Mouse (Mus musculus): ENCODE data around the gene Klhdc7b. TPM values are rescaled to one million over a fixed set of nuclear protein-coding genes. Genes with fewer than 3 reads are reported as not detected.
A peak's percentile ranks its signal among the peaks of the same experiment; 100 is the strongest.

The Klhdc7b gene
- total and polyA plus RNA-seq, 3 experiments: 0.05 TPM; not detected in 2

DNA sequence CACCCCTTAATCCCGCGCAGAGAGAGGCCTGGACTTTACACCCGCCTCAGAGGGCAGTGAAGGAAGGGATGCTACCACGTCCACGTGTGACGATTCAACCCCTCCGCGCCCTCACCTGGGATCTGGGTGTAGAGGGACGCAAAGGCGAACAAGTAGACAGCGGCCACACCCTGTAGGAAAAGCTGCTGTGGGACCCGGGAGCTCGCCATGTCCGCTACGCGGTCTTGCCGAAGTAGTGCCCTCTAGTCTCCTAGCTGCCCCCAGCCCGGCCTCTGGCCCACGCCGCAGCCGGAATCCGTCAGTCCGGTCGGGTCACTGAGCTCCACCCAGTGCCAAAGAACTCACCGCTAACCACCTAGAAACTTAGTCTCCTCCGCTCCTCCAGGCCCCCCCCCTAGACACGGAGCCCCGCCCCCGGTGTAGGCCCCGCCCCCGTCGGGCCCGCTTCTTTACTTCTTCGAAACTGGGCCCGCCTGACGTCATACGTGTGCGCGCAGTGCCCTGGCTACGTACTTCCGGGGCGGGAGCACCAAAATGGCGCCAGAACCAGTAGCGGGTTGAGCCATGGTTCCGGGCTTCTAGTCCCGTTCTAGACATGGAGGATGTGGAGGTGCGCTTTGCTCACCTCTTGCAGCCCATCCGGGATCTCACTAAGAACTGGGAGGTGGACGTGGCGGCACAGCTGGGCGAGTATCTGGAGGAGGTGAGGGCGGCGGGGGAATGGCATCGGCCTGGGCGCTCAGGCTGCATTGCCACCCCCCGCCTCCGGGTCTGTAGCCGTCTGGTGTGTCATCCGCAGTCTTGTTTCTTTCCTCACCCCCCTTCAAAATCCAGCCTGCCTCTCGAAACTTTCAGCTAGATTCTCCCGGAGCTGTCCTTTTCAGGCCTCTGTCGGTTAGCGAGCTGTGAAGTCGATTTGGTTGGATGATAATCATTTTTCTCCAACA, 29.2 kb upstream of the Klhdc7b start, which contains the start of the genes Lmf2 and Ncaph2:
Lmf2 (minus strand) TSS at position 419 of the 947 bp plus-strand sequence.
Ncaph2 (plus strand) TSS at position 479 of the 947 bp plus-strand sequence.
- peak within 1 kb of the TSS; percentile 78 for H3K4me3 ChIP-seq (ENCODE audit: low read depth, low read length)
- ATAC-seq (ENCODE audit: extremely low read depth, insufficient number of reproducible peaks, low FRiP score, poor library complexity, severe bottlenecking) (peak; percentile 79), DNase-seq (ENCODE audit: low spot score) (peak; percentile 96)
- H3K9me3 ChIP-seq (replicated peaks): no peaks in the 10 kb centered on the region
- peaks cover 74% of the 10 kb centered on the region for H3K36me3 ChIP-seq (replicated peaks)
- H3K27me3 ChIP-seq (ENCODE audit: insufficient read depth, low read length): no peaks in the 10 kb centered on the region
- no peak for TF ChIP-seq POLR2AphosphoS5 (IDR thresholded peaks at IDR 0.05; ENCODE audit: insufficient replicate concordance, low read depth, low read length)
- TF ChIP-seq TAL1 (conservative IDR thresholded peaks at IDR 0.05; ENCODE audit: low read depth, low read length): no peak
- TF ChIP-seq GATA2 (IDR thresholded peaks at IDR 0.05; ENCODE audit: borderline replicate concordance, low read depth, low read length): no peak
- no peak for TF ChIP-seq CTCF (IDR thresholded peaks at IDR 0.05; ENCODE audit: low read depth, low read length)
- no peak for TF ChIP-seq GATA1 (IDR thresholded peaks at IDR 0.05; ENCODE audit: borderline replicate concordance, low read length)
- H3K4me1 ChIP-seq (ENCODE audit: insufficient read depth, low read depth, low read length): peaks cover 44% of the 10 kb centered on the region

DNA sequence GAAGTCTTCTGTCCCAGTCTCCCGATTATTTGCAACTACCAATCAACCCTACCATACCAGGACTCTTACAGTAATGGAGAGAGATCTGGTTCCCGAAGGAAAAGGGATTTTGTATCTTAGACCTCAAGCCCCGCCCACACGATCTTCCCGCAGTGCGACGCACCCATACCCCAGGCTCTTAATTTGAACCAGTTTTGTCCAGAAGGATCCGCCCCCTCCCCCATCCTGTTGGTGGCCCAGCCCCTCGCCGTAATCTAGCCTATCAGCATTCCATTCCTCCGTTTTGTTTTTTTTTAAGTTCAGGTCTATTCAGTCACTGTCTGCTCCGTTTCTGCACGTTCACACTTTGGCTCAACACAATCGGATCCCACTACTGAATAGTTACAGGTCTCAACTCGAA, 28.3 kb upstream of the Klhdc7b start:
- H3K4me1 ChIP-seq (ENCODE audit: insufficient read depth, low read depth, low read length): peaks cover 44% of the 10 kb centered on the region
- DNase-seq (ENCODE audit: low spot score) (peak; percentile 78), ATAC-seq (ENCODE audit: extremely low read depth, insufficient number of reproducible peaks, low FRiP score, poor library complexity, severe bottlenecking) (peak; percentile 74)
- H3K4me3 ChIP-seq (ENCODE audit: low read depth, low read length): peak overlapping the region; percentile 78
- H3K9me3 ChIP-seq (replicated peaks): no peaks in the 10 kb centered on the region
- H3K27me3 ChIP-seq (ENCODE audit: insufficient read depth, low read length): no peaks in the 10 kb centered on the region
- TF ChIP-seq TAL1 (conservative IDR thresholded peaks at IDR 0.05; ENCODE audit: low read depth, low read length) (no peak), GATA2 (IDR thresholded peaks at IDR 0.05; ENCODE audit: borderline replicate concordance, low read depth, low read length) (no peak), CTCF (IDR thresholded peaks at IDR 0.05; ENCODE audit: low read depth, low read length) (no peak), POLR2AphosphoS5 (IDR thresholded peaks at IDR 0.05; ENCODE audit: insufficient replicate concordance, low read depth, low read length) (no peak), GATA1 (IDR thresholded peaks at IDR 0.05; ENCODE audit: borderline replicate concordance, low read length) (no peak)
- H3K36me3 ChIP-seq (replicated peaks): peaks cover 74% of the 10 kb centered on the region

DNA sequence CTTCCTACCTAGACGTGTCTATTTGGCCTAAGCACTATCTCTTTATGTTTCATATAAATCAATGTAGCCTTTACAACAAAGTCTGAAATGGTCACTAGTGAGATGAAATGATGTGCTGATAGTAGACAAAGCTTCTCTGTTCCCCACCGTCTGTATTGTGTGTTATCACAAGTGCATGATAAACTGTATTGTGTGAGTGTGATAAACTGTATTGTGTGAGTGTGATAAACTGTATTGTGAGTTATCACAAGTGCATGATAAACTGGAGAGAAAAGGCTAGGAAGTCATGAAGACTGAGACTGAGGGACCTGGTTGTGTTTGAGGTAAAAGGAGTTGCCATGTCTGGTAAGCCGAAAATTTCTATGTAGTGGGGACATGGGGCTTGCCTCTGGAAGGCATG, 25.9 kb upstream of the Klhdc7b start:
- Histone ChIP-seq H3K4me1 (ENCODE audit: insufficient read depth, low read depth, low read length) (peaks cover 39% of the 10 kb centered on the region), H3K36me3 (replicated peaks) (peaks cover 74% of the 10 kb centered on the region), H3K27me3 (ENCODE audit: insufficient read depth, low read length) (no peaks in the 10 kb centered on the region), H3K9me3 (replicated peaks) (no peaks in the 10 kb centered on the region), H3K4me3 (ENCODE audit: low read depth, low read length) (no peak overlapping the region)
- no peak for ATAC-seq (ENCODE audit: extremely low read depth, insufficient number of reproducible peaks, low FRiP score, poor library complexity, severe bottlenecking)
- DNase-seq (ENCODE audit: low spot score): no peak
- TF ChIP-seq GATA1 (IDR thresholded peaks at IDR 0.05; ENCODE audit: borderline replicate concordance, low read length) (no peak), GATA2 (IDR thresholded peaks at IDR 0.05; ENCODE audit: borderline replicate concordance, low read depth, low read length) (no peak), POLR2AphosphoS5 (IDR thresholded peaks at IDR 0.05; ENCODE audit: insufficient replicate concordance, low read depth, low read length) (no peak), TAL1 (conservative IDR thresholded peaks at IDR 0.05; ENCODE audit: low read depth, low read length) (no peak), CTCF (IDR thresholded peaks at IDR 0.05; ENCODE audit: low read depth, low read length) (no peak)

DNA sequence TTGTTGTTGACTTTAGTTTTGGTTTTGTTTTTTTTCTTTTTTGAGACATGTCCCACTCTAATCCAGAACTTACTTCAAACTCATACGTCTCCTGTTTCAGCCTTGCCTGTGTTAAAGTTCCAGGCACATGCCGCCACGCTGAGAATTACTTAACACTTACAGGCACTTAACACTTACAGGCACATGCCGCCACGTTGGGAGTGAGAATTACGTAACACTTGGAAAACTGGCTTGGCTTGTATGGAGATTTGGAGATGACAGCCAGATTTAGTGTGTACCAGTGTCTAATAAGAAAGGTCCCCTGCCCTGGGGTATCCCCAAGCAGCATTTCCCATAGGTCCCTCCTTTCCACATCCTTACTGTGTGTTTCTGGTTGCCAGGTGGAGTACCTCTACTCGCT, 21.7 kb upstream of the Klhdc7b start:
- H3K4me3 ChIP-seq (ENCODE audit: low read depth, low read length): no peak overlapping the region
- no peak for TF ChIP-seq POLR2AphosphoS5 (IDR thresholded peaks at IDR 0.05; ENCODE audit: insufficient replicate concordance, low read depth, low read length)
- no peak for TF ChIP-seq TAL1 (conservative IDR thresholded peaks at IDR 0.05; ENCODE audit: low read depth, low read length)
- TF ChIP-seq CTCF (IDR thresholded peaks at IDR 0.05; ENCODE audit: low read depth, low read length): no peak
- TF ChIP-seq GATA1 (IDR thresholded peaks at IDR 0.05; ENCODE audit: borderline replicate concordance, low read length): no peak
- no peak for TF ChIP-seq GATA2 (IDR thresholded peaks at IDR 0.05; ENCODE audit: borderline replicate concordance, low read depth, low read length)

DNA sequence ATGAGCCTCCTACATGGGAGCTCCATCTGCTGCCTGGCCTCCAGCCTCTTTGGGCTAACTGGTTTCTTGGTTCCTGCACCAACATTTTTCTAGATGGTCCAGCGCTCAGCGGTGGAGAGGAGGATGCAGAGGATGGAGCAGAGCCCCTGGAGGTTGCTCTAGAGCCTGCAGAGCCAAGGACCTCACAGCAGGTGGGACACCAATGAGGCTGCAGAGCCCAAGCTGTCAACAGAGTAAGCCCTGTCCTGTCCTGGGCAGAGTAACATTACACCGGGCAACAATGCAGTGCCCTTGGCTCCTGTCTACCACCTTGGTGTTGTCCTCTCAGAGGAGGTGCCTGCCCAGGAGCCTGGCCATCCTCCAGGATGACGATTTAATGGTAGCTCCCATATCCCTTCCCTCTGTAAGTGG, 19.6 kb upstream of the Klhdc7b start:
- Histone ChIP-seq H3K9me3 (replicated peaks) (no peaks in the 10 kb centered on the region), H3K4me1 (ENCODE audit: insufficient read depth, low read depth, low read length) (peaks cover 10% of the 10 kb centered on the region), H3K36me3 (replicated peaks) (peaks cover 100% of the 10 kb centered on the region), H3K4me3 (ENCODE audit: low read depth, low read length) (no peak overlapping the region), H3K27me3 (ENCODE audit: insufficient read depth, low read length) (no peaks in the 10 kb centered on the region)
- ATAC-seq (ENCODE audit: extremely low read depth, insufficient number of reproducible peaks, low FRiP score, poor library complexity, severe bottlenecking) (no peak), DNase-seq (ENCODE audit: low spot score) (no peak)
- TF ChIP-seq GATA1 (IDR thresholded peaks at IDR 0.05; ENCODE audit: borderline replicate concordance, low read length) (no peak), GATA2 (IDR thresholded peaks at IDR 0.05; ENCODE audit: borderline replicate concordance, low read depth, low read length) (no peak), POLR2AphosphoS5 (IDR thresholded peaks at IDR 0.05; ENCODE audit: insufficient replicate concordance, low read depth, low read length) (no peak), TAL1 (conservative IDR thresholded peaks at IDR 0.05; ENCODE audit: low read depth, low read length) (no peak), CTCF (IDR thresholded peaks at IDR 0.05; ENCODE audit: low read depth, low read length) (no peak)

More for the DNA sequence above, 21.7 kb upstream of the Klhdc7b start:
- peaks cover 16% of the 10 kb centered on the region for H3K4me1 ChIP-seq (ENCODE audit: insufficient read depth, low read depth, low read length)
- ATAC-seq (ENCODE audit: extremely low read depth, insufficient number of reproducible peaks, low FRiP score, poor library complexity, severe bottlenecking) (no peak), DNase-seq (ENCODE audit: low spot score) (no peak)
- no peaks in the 10 kb centered on the region for H3K9me3 ChIP-seq (replicated peaks)
- peaks cover 99% of the 10 kb centered on the region for H3K36me3 ChIP-seq (replicated peaks)
- no peaks in the 10 kb centered on the region for H3K27me3 ChIP-seq (ENCODE audit: insufficient read depth, low read length)

DNA sequence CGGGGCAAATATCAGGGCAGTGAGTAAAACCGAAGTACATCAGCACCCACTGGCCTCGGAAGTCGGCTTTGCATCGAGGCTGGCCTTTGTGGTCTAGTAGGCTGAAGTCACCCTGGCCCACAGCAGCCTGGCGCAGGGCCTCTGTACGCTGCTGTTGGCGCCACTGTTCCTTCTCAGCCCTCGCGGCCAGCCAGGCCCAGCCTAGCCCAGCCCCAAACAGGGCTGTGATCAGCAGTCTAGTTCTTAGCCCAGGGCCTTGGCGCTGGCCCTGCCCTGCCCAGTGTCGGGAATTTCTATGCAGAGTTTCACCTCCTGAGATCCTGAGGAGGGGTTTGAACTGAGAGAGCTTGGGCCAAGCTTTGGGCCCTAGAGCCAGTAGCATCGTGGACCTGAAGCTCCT, 12.6 kb upstream of the Klhdc7b start:
- no peak for ATAC-seq (ENCODE audit: extremely low read depth, insufficient number of reproducible peaks, low FRiP score, poor library complexity, severe bottlenecking)
- TF ChIP-seq GATA2 (IDR thresholded peaks at IDR 0.05; ENCODE audit: borderline replicate concordance, low read depth, low read length) (no peak), POLR2AphosphoS5 (IDR thresholded peaks at IDR 0.05; ENCODE audit: insufficient replicate concordance, low read depth, low read length) (no peak), GATA1 (IDR thresholded peaks at IDR 0.05; ENCODE audit: borderline replicate concordance, low read length) (no peak), TAL1 (conservative IDR thresholded peaks at IDR 0.05; ENCODE audit: low read depth, low read length) (no peak), CTCF (IDR thresholded peaks at IDR 0.05; ENCODE audit: low read depth, low read length) (no peak)
- H3K9me3 ChIP-seq (replicated peaks): no peaks in the 10 kb centered on the region
- peaks cover 57% of the 10 kb centered on the region for H3K4me1 ChIP-seq (ENCODE audit: insufficient read depth, low read depth, low read length)
- peaks cover 72% of the 10 kb centered on the region for H3K36me3 ChIP-seq (replicated peaks)
- no peaks in the 10 kb centered on the region for H3K27me3 ChIP-seq (ENCODE audit: insufficient read depth, low read length)
- peak overlapping the region; percentile 86; the same call in 1 of the 2 replicates for H3K4me3 ChIP-seq (ENCODE audit: low read depth, low read length)
- DNase-seq (ENCODE audit: low spot score): no peak

All from G1E (cell line).